Mouse (Mus musculus): ENCODE data around the gene Smad6. TPM values are rescaled to one million over a fixed set of nuclear protein-coding genes. Genes with fewer than 3 reads are reported as not detected.

The Smad6 gene
- total RNA-seq, 2 experiments from 2014 or later = 2.2 to 5.7 TPM

GRCm38 (mm10) chr9:63998026-63998425 lies 23.8 kb downstream of the Smad6 start:
- intact Hi-C loops (cut with DNase I) = loop anchor here (2.0 kb wide), 1 partner anchor 19 kb away; no protein-coding TSS in a partner anchor

GRCm38 (mm10) chr9:63997439-63997838 lies 24.4 kb downstream of the Smad6 start:
- Histone ChIP-seq H3K27ac (peak overlapping the region; percentile 74), H3K4me3 (peak overlapping the region; percentile 43)
- TF ChIP-seq CTCF (IDR thresholded peaks at IDR 0.05) = peak; percentile 65
- intact Hi-C loops (cut with DNase I) = no loop called here
- peak; percentile 78 for DNase-seq

More at GRCm38 (mm10) chr9:63998026-63998425, 23.8 kb downstream of the Smad6 start:
- peak overlapping the region; percentile 43 for H3K4me3 ChIP-seq
- no peak for TF ChIP-seq CTCF (IDR thresholded peaks at IDR 0.05)
- H3K27ac ChIP-seq = peak overlapping the region; percentile 74
- DNase-seq = peak; percentile 74

GRCm38 (mm10) chr9:63993256-63993655 lies 28.6 kb downstream of the Smad6 start:
- intact Hi-C loops (cut with DNase I) = no loop called here
- no peak for TF ChIP-seq CTCF (IDR thresholded peaks at IDR 0.05)
- DNase-seq = no peak
- 0 out of 2 replicates have a peak overlapping the region, but pooled peaks have one; percentile 29 for H3K27ac ChIP-seq
- no peak overlapping the region for H3K4me3 ChIP-seq

GRCm38 (mm10) chr9:63992761-63993160 lies 29.1 kb downstream of the Smad6 start:
- TF ChIP-seq CTCF (IDR thresholded peaks at IDR 0.05) = no peak
- peak overlapping the region; percentile 29; the same call in 1 of the 2 replicates for H3K27ac ChIP-seq
- H3K4me3 ChIP-seq = no peak overlapping the region
- no peak for DNase-seq
- intact Hi-C loops (cut with DNase I) = no loop called here

GRCm38 (mm10) chr9:63991193-63991592 lies 30.7 kb downstream of the Smad6 start:
- intact Hi-C loops (cut with DNase I) = no loop called here
- no peak for DNase-seq
- no peak for TF ChIP-seq CTCF (IDR thresholded peaks at IDR 0.05)
- Histone ChIP-seq H3K4me3 (no peak overlapping the region), H3K27ac (no peak overlapping the region)

GRCm38 (mm10) chr9:63989641-63990040 lies 32.2 kb downstream of the Smad6 start:
- no peak for DNase-seq
- intact Hi-C loops (cut with DNase I) = no loop called here
- no peak overlapping the region for H3K27ac ChIP-seq
- TF ChIP-seq CTCF (IDR thresholded peaks at IDR 0.05) = no peak
- no peak overlapping the region for H3K4me3 ChIP-seq

- no peak for DNase-seq
- H3K27ac ChIP-seq = no peak overlapping the region
- intact Hi-C loops (cut with DNase I) = no loop called here
- no peak for TF ChIP-seq CTCF (IDR thresholded peaks at IDR 0.05)
- no peak overlapping the region for H3K4me3 ChIP-seq
Measured at GRCm38 (mm10) chr9:63989214-63989613, 32.6 kb downstream of the Smad6 start.

- TF ChIP-seq CTCF (IDR thresholded peaks at IDR 0.05) = no peak
- Histone ChIP-seq H3K4me3 (no peak overlapping the region), H3K27ac (no peak overlapping the region)
- DNase-seq = no peak
- intact Hi-C loops (cut with DNase I) = no loop called here
Measured at GRCm38 (mm10) chr9:63985125-63985524, 36.7 kb downstream of the Smad6 start.

GRCm38 (mm10) chr9:63982937-63983632 lies 38.8 kb downstream of the Smad6 start:
- no peak overlapping the region for H3K27ac ChIP-seq
- no peak for DNase-seq
- intact Hi-C loops (cut with DNase I) = no loop called here
- H3K4me3 ChIP-seq = no peak overlapping the region
- TF ChIP-seq CTCF (IDR thresholded peaks at IDR 0.05) = peak; percentile 46

GRCm38 (mm10) chr9:63981912-63982311 lies 39.9 kb downstream of the Smad6 start:
- no peak for DNase-seq
- intact Hi-C loops (cut with DNase I) = no loop called here
- TF ChIP-seq CTCF (IDR thresholded peaks at IDR 0.05) = no peak
- Histone ChIP-seq H3K4me3 (no peak overlapping the region), H3K27ac (no peak overlapping the region)

GRCm38 (mm10) chr9:63981371-63981770 lies 40.5 kb downstream of the Smad6 start:
- Histone ChIP-seq H3K4me3 (no peak overlapping the region), H3K27ac (no peak overlapping the region)
- intact Hi-C loops (cut with DNase I) = no loop called here
- no peak for TF ChIP-seq CTCF (IDR thresholded peaks at IDR 0.05)
- DNase-seq = no peak

GRCm38 (mm10) chr9:63980179-63981086 lies 41.4 kb downstream of the Smad6 start:
- no peak for DNase-seq
- TF ChIP-seq CTCF (IDR thresholded peaks at IDR 0.05) = no peak
- intact Hi-C loops (cut with DNase I) = no loop called here
- Histone ChIP-seq H3K27ac (no peak overlapping the region), H3K4me3 (no peak overlapping the region)

GRCm38 (mm10) chr9:63979275-63979674 lies 42.6 kb downstream of the Smad6 start:
- Histone ChIP-seq H3K27ac (no peak overlapping the region), H3K4me3 (no peak overlapping the region)
- no peak for TF ChIP-seq CTCF (IDR thresholded peaks at IDR 0.05)
- intact Hi-C loops (cut with DNase I) = no loop called here
- DNase-seq = no peak
